Mouse (Mus musculus): Measurements from ENCODE around the gene Agpat4.

Agpat4 gene

DNA sequence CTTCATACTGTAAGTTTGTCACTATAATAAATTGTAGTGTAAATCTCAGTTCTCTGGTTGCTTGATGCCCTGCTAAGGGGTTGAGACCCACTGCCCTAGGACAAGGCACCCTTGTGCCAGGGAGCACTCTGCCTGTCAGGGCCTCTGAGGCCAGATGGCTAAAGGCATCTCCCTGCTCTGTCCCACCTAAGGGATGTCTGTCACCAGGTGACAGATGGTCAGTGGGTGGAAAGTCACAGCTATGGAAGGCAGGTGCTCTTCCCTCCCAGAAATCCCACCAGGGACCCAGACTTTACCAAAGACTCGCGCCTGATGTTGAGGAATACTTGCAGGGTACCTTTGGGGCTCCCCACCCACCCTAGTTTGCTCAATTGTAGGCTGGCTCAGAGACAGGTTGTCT is 42.0 kb downstream of the Agpat4 start:
- DNase-seq (ENCODE audit: low read depth, low spot score) = no peak

DNA sequence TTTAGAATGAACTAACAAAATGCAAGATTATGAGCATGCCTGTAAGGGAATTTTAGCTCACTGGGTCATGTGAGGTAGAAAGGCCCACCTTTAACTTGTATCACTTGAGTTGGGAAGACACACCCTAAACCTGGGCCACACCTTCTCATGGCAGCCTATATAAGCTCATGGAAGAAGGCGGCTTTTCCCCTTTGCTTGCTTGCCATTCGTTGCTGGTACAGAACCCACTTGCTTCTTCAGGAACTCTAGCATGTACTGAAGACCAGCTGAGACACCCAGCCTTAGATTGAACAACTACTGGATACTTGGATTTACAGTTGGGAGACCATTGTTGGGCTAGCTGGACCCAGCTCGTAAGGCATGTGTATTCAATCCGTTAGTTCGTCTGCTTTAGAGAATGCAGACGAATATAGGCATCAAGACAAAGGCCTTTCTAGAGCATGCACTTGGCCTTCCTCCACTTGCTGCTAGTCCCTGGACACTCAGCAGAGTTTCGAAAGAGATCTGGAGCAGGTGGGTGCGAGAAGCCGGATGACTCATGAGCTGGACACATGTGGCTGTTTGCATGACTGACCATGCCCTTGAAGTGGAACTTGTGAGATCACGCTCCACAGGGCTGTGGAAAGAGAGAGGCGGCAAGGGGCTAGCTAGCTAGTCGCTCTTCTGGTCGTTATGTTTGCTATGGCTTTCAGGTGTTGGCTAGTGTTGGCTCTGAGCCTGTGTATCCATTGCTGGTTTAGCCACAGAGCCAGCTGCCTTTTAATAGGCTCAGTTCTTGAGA is 42.7 kb downstream of the Agpat4 start:
- no peak for DNase-seq (ENCODE audit: low read depth, low spot score)

DNA sequence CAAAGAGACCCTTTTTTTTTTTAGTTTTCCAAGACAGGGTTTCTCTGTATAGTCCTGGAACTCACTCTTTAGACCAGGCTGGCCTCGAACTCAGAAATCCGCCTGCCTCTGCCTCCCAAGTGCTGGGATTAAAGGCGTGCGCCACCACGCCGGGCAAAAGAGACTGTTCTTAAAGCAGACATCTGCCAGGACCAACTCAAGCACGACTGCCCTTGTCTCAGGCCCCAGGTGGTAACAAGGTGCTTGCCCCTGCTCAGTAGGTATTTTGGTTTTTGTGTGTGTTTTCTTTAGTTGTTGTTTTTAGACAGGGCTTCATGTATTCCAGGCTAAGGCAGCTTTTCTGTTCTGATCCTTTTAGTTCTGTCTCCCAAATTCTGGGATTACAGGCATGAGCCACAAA is 43.4 kb downstream of the Agpat4 start:
- no peak for DNase-seq (ENCODE audit: low read depth, low spot score)

DNA sequence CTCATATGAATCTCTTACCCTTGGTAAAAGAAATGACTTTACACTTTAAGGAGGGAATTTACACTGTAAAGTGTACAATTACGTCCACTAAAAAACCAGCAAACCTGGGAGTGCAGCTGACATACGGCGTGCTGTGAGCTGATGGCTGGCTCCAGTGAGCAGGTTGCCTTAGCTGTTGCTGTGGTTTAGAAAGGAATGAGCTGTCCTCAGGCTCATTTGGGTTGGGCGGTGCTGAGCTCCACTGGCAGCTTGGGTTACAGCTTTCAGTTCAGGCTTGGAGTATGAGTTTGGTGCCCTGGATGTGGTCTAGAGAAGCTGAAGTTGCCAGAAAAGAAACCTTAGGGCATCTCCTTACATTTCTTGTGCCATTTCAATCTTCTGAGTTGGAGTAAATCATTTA is 44.3 kb downstream of the Agpat4 start:
- DNase-seq (ENCODE audit: low read depth, low spot score) = peak; percentile 34

DNA sequence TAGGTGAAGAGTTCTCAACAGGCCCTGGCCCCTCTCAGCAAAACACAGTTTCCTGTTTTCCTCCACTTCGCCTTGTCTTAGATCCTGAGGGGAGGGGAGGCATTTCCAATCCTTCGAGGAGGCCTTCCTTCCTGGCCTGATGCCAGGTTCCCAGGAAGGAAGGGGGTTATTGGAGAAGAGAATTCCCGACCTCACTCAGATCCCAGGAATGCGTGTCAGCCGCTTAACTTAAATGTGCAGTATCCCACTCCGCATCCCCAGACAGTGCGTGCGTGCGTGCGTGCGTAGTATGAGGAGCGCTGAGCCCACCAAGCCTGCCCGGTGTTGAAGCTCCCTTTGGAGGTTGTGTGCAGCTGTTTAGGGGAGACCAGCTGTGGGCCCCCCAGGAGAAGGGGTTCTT is 44.9 kb downstream of the Agpat4 start:
- no peak for DNase-seq (ENCODE audit: low read depth, low spot score)

DNA sequence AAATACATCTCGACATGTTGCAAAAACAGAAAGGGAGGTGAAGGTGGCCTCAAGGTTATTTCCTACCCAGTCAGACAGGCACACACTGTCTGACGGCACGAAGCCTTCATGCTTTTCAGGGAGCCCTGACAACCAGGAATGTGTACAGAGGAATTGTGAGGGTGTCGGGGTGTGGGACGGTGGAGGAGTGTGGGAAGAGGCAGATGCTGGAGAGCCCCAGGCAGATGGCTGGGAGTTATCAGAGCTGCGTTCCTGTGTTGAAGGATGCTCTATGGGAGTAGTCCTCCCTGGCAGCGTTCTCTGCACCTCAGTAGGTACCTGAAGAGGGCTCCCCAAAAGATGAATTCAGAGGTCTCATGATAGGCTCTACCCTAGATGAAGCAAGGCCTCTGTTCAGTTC is 45.4 kb downstream of the Agpat4 start:
- DNase-seq (ENCODE audit: low read depth, low spot score) = no peak

DNA sequence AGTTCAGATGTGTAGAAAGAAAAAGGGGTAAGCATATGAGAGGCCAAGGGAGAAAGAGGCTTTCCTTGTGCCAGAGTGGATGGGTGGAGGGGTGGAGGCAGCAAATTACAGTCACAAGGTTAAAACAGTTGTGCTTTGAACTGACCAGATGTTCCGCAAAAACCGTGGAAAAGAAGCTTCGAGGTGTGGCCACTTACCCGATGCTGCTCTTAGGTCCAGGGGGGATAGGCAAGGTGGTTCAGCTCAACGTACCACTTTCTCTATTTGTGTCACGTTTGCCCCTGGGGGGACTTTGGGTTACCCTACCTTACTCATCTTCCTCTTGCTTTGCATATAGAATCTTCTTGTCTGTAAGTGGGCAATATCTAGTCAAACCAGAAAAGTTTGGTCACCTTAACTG is 46.0 kb downstream of the Agpat4 start:
- DNase-seq (ENCODE audit: low read depth, low spot score) = no peak

DNA sequence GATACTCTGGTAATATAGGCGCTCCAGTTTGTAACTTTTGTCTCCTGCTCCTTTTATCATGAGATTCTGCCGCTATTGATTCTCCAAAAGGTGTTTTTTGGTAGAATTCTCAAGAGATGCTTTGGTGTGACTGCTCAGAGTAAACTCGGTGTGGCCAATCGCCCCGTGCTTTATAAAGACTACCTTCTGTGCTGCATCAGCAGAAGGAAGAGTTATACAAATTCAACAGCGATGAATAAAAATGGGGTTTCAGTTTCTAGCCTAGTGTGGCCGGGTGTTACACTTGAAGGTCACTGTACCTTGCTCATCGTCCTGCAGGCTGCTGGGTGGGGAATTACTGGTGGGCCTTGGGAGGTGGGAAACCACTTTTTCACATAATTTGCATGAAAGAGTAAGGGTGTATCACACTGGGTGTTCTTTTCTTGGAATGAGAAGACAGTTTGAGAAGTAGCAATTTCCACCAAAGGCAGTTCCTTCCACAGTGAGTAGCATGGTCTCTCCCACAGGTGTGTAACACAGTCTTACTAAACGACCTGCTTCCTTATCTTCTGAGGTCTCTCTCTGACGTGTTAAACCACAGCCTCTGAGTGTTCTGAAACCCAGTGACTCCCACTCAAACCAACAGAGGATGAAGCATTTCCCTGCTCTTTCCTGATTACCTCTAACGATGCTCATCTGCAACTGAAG is 46.6 kb downstream of the Agpat4 start:
- DNase-seq (ENCODE audit: low read depth, low spot score) = peak; percentile 74

DNA sequence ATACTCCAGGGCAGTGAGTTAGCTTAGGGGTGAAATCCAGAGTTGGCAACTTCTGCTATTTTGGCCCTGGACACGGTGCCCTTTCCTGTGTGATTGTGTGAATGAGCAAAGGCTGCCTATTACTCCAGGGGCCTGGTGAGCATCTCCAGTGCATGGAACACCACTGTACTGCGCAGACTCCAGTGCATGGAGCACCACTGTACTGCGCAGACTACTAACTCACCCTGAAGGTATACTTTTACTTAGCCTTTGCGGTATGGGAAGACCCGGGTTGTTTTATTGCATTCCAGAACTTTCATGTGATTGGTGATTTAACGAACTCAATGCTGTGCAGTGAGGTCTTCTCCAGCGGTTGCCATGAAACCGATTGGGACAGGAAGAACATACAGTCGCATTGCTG is 47.2 kb downstream of the Agpat4 start:
- DNase-seq (ENCODE audit: low read depth, low spot score) = no peak

DNA sequence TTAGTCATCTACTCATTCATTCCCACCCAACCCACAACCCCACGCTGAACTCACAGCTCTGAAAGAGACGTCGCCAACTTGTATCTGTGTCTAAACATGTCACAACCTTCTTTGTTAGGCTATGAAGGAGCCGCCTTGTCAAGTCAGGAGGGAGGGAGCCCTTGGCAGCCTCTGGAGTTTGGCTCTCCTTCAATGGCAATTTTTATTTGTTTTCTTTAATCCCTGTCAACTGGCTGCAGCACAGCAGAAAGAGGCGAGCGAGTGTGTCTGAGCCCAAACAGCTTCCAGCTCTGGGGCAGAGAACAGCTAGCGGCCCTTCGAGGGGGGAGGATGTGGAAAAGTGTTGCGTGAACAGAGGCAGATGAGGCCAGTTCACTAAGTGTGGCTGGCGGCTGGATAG is 50.0 kb downstream of the Agpat4 start:
- no peak for DNase-seq (ENCODE audit: low read depth, low spot score)

DNA sequence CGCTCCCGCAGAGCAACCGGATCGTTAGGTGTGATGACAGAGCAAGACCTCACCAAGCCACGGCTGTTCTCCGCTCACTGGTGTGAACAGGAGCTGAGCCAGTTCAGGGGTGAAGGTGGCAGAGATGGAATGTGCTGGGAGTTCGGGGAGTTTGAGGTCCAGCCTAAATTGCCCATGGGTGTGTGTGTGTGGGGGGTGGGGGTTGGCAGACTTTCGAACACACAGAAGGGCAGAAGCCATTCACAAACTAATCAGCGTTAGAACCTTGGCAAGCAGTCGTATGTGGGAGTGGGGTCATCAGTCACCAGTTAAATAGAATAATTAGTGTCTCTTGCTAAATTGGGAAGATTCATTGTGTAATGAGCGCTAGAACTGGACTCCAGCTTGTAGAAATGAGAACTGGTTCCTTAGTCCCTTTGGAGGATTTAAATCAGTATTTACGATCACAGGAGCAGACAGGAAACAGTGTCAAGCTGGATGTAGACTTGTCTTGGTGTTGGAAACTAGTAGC is 50.9 kb downstream of the Agpat4 start:
- no peak for DNase-seq (ENCODE audit: low read depth, low spot score)

DNA sequence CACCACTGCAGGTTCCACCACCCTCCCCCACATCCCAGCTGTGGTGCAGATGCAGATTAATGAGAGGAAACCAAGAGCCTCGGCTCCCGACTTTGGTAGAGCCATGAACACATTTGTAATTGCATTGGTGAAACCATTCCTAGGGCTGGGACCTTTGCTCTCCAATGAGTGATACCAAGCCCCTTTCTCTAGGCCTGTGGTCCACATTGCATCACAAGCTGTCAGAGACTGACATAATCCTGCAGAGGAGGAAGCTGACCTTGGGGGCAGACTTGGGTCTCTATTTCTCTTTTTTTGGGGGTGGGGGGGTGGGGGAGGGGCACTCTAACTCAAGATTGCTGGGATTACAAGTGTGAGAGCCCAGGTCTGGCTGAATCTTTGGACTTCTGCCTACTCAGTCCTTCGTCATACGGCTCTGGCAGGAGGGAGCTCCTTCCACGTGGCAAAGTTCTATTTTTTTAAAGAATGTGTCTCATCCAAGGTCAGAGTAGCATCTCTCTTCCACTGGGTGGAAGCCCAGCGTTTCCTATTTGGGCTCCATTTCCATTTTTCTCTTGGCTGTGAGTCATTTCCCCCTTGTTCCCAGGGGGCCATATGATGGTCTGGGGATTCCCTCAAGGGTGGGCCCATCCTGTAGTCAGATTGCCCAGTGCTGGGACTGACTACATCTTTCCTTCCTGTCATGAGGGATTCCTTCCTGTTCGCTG is 52.4 kb downstream of the Agpat4 start:
- DNase-seq (ENCODE audit: low read depth, low spot score) = no peak

DNA sequence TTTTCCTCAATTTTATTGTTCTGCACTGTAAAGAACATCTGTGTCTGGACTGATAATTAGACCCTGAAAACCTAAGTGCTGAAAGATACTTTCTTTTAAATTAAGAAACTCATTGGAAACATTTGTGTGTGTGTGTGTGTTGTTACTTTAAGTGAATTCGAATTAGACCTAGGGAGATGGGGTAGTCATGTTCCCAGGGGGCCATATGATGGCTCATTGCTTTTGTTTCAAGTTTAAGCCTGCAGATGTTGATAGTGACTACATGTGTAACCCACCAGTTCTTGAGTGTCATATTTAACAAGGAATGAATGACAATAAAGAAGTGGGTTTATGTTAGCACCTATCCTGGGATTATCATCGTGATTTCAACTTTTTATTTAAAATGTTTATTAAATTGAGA is 53.2 kb downstream of the Agpat4 start:
- DNase-seq (ENCODE audit: low read depth, low spot score) = no peak

DNA sequence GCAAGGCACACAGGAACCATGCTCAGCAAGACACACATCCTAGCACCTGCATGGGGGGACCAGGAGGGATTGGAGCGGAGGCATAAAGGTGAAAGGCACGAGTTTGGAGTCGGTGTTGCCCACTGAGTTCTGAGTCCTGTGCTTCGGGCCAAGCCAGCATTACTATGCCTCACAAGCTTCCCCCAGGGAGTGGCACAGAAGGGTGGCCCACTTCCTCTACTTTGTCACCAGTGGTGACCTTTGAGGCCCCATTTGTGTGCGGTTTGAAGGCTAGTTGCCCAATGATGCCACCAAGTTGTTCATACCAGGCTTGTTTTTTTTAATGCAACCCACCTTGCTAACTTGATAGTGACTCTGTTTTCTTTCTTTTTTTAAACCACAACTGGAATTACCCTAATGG is 55.7 kb downstream of the Agpat4 start:
- DNase-seq (ENCODE audit: low read depth, low spot score) = no peak

DNA sequence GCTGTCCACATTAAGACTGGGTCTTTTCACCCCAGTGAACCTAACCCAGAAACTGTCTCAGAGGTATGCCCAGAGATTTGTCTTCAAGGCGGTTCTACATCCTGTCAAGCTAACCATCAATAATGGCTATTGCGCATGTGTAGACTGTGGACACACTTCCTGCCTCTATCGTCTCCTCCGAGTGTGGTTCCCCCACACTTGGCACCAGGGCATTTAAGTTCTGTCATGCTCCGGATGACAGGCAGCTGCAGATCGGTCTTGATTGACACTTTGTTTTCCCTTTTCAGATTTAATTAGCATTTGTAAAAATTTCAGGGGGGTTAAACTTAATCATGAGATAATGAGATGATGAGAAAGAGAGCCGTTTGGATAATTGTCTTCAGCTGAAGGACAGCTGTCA is 56.4 kb downstream of the Agpat4 start:
- DNase-seq (ENCODE audit: low read depth, low spot score) = no peak

DNA sequence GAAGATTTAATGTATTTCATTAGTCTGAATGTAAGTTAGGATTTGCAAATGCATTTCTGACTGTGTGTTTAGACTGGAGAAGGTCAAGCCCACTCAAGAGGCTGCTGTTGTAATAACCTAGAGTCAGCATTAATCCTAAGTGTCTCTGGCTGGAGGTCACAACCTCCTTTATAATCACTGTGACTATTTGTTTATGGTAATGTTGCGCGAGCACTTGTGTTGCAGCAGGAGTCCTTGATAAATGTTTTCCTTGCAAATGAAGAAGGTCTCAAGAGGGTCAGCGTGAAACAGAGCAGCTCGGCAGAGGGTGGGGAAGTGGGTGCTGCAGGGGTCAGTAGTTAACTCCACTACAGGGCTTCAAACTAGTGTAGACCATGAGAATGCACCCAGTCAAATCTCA is 57.1 kb downstream of the Agpat4 start:
- no peak for DNase-seq (ENCODE audit: low read depth, low spot score)

DNA sequence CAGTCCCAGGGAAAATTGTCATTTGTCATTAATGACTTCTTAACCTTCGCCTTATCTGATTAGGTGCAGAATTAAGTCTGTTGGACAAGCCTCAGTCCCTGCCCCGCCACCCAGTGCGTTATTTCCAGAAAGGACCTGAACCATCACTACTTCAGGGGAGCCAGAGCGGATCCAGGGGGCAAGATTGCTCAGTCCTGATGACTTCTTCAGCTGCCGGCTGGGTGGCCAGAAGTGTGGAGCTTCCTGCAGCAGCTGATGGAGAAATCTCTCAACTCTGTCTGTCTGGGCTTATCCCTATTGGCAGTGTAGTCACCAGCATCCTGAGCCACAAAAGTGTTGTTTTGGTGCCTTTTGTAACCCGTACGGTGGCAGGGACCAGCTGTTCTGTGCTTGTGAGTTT is 60.8 kb downstream of the Agpat4 start:
- no peak for DNase-seq (ENCODE audit: low read depth, low spot score)

DNA sequence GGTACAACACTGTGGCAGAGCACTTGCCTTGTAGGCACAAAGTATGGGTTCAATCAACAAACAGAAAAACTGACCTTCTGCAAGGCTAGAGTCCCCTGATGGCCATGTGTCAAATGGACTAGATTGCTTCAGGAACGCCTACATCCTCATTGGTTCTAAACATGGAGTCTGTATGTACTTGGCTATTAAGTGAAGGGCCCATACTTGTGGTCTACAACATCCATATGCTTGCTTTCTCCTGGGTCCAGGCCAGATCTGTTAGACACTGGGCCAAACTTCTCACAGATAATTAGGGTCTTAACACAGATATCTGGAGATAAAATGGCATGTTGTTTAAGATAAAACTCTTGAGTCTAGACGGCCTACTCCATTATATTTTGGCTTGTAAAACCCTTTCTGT is 61.3 kb downstream of the Agpat4 start:
- DNase-seq (ENCODE audit: low read depth, low spot score) = no peak

DNA sequence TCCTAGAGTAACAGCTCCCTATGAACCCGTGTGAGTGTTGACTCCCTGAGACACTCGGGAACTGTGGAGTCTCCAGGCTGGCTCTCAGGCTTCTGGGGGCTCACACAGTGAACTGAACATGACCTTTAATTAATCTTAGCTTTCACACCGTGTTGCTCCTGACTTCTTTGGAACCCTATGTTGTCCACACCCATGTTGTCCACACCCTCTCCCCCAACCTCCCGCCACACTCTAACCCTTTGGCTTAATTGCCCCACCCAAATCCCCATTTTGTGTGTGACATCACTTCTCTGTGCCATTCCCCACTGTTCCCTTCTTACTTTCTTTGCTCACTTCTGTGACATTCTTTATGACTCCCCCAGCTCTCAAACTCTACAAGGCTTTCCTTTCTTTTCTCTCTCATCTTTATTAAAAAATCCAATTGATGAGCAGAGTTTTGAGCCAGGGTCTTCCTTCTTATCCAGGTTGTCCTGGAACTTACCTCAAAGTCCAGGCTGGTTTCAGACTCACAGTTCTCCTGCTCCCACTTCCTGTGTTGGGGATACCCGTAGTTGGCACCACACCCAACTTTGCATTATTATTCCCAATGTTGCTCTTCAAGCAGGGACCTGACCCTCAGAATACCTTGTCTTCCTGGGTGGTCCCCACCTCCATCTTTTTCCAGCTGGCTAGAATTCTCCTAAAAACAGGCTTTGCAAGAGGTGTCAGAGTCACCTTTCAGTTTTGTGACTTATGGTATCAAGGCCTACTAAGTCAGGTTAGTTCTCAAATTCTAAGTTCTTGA is 64.4 kb downstream of the Agpat4 start:
- DNase-seq (ENCODE audit: low read depth, low spot score) = no peak

DNA sequence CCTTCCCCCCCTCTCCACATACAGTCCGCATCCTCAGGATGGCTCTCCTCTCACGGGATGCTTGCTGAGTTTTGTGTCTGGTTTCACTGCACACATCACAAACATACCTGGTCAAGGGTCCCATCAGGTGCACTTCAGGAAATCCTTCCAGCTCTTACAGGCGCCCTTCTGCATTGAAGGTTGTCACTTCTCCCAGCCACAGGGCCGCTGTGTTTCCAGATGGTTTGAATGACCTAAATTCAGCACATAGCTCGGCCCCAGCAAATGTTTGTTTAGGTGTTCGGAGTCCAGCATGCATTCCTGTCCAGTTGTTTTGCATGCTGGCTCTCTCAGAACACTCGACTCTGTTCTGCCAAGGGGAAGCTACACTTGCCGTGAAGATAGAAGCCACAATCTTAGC is 65.8 kb downstream of the Agpat4 start:
- DNase-seq (ENCODE audit: low read depth, low spot score) = no peak

DNA sequence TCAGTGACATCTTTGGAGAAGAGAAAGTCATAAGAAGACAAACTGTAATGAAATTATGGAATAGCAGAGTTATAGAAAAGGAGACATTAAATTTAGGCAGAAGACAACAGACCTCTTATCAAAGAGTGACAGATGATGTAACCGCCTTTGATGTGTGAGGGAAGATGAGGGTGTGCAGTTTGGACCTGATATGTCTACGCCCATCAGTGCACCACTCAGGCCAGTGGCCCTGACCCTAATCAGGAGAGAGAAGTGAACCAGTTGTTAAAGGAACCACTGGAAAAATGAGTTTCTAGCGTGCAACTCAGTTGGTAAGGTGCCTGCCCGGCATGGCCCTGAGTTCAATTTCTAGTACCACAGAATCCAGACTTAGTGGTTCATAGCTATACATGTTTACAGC is 67.4 kb downstream of the Agpat4 start:
- DNase-seq (ENCODE audit: low read depth, low spot score) = no peak

DNA sequence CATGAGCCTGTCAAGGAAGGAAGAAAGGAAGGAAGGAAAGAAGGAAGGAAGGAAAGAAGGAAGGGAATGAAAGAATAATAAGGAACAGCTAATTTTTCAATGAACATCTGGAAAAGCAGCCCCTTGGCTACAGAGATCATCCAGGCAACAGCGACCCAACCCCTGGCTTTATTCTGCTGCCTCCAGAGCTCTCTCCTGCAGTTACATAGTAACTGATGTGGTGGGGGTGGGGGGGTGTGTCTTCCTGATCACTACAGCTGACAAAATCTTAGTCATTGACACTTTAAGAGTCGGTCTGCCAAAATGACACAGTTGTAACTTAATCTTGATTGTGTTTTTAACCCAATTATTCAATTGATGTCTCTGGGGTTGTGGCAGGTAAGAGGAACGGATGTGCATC is 67.8 kb downstream of the Agpat4 start:
- DNase-seq (ENCODE audit: low read depth, low spot score) = no peak
